Mouse (Mus musculus): Measurements from ENCODE around the gene Mlana. TPM values are rescaled to one million over a fixed set of nuclear protein-coding genes. Genes with fewer than 3 reads are reported as not detected.

The Mlana gene
- total RNA-seq, 2 experiments from 2014 or later, result not detected

- ATAC-seq (replicated peaks; ENCODE audit: poor library complexity, severe bottlenecking), result no peak
These were observed 25.0 kb upstream of the Mlana start for GRCm38 (mm10) chr19:29672660-29673059.

GRCm38 (mm10) chr19:29674946-29675345 lies 22.7 kb upstream of the Mlana start:
- ATAC-seq (replicated peaks; ENCODE audit: poor library complexity, severe bottlenecking), result no peak

- ATAC-seq (replicated peaks; ENCODE audit: poor library complexity, severe bottlenecking), result peak; percentile 81
These were observed 22.0 kb upstream of the Mlana start for GRCm38 (mm10) chr19:29675562-29676078.

GRCm38 (mm10) chr19:29676479-29677193 lies 21.0 kb upstream of the Mlana start:
- ATAC-seq (replicated peaks; ENCODE audit: poor library complexity, severe bottlenecking), result no peak

- ATAC-seq (replicated peaks; ENCODE audit: poor library complexity, severe bottlenecking), result peak; percentile 87
These were observed 19.3 kb upstream of the Mlana start for GRCm38 (mm10) chr19:29678181-29678778.

- ATAC-seq (replicated peaks; ENCODE audit: poor library complexity, severe bottlenecking), result no peak
These were observed 17.2 kb upstream of the Mlana start for GRCm38 (mm10) chr19:29680182-29681152.

GRCm38 (mm10) chr19:29683844-29684540 lies 13.6 kb upstream of the Mlana start:
- ATAC-seq (replicated peaks; ENCODE audit: poor library complexity, severe bottlenecking), result peak; percentile 71

GRCm38 (mm10) chr19:29695071-29695470 lies 2.6 kb upstream of the Mlana start:
- ATAC-seq (replicated peaks; ENCODE audit: poor library complexity, severe bottlenecking), result no peak

GRCm38 (mm10) chr19:29696309-29696708 lies 1.3 kb upstream of the Mlana start:
- no peak for ATAC-seq (replicated peaks; ENCODE audit: poor library complexity, severe bottlenecking)

GRCm38 (mm10) chr19:29696840-29697239 lies 784 bp upstream of the Mlana start:
- no peak for ATAC-seq (replicated peaks; ENCODE audit: poor library complexity, severe bottlenecking)

- ATAC-seq (replicated peaks; ENCODE audit: poor library complexity, severe bottlenecking), result no peak
These were observed 4.1 kb downstream of the Mlana start for GRCm38 (mm10) chr19:29701707-29702106.

- ATAC-seq (replicated peaks; ENCODE audit: poor library complexity, severe bottlenecking), result no peak
These were observed 6.8 kb downstream of the Mlana start for GRCm38 (mm10) chr19:29704436-29704835.

- ATAC-seq (replicated peaks; ENCODE audit: poor library complexity, severe bottlenecking), result no peak
These were observed 9.8 kb downstream of the Mlana start for GRCm38 (mm10) chr19:29707314-29707898.

- peak; percentile 95 for ATAC-seq (replicated peaks; ENCODE audit: poor library complexity, severe bottlenecking)
These were observed 10.4 kb downstream of the Mlana start for GRCm38 (mm10) chr19:29708003-29708402.

GRCm38 (mm10) chr19:29708461-29708860 lies 10.8 kb downstream of the Mlana start:
- no peak for ATAC-seq (replicated peaks; ENCODE audit: poor library complexity, severe bottlenecking)

GRCm38 (mm10) chr19:29709461-29709860 lies 11.8 kb downstream of the Mlana start:
- ATAC-seq (replicated peaks; ENCODE audit: poor library complexity, severe bottlenecking), result no peak

GRCm38 (mm10) chr19:29713451-29713850 lies 15.8 kb downstream of the Mlana start:
- no peak for ATAC-seq (replicated peaks; ENCODE audit: poor library complexity, severe bottlenecking)

- ATAC-seq (replicated peaks; ENCODE audit: poor library complexity, severe bottlenecking), result no peak
These were observed 20.2 kb downstream of the Mlana start for GRCm38 (mm10) chr19:29717854-29718253.

- no peak for ATAC-seq (replicated peaks; ENCODE audit: poor library complexity, severe bottlenecking)
These were observed 20.9 kb downstream of the Mlana start for GRCm38 (mm10) chr19:29718476-29718875.

GRCm38 (mm10) chr19:29735421-29735820 lies 37.8 kb downstream of the Mlana start:
- ATAC-seq (replicated peaks; ENCODE audit: poor library complexity, severe bottlenecking), result no peak
